11 mouse cellular contexts compared by ENCODE assay signal in the genomic region with DNA sequence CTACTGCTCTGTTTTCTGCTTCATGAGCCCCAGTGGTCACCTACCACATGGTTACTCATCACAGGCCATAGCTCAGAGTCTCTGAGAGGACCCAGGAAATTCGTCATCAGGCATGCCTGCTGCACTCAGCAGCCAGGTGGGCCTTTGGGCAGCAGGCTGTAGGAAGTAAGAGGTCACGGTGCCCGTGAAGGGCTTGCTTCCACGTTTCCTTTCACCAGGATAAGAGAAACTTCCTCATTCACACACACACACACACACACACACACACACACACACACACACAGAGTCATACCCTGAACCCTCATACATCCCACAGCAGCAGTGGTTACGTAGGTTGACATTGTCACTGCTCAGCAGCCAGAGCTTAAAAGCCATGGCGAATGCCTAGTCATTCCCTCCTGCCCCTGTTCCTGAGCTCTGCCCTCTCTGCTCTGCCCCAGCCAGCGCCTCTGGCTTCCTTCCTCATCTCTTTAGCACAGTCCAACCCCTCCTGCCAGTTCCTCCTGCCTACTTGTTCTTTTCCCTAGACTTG. TPM values are rescaled to one million over a fixed set of nuclear protein-coding genes. Genes with fewer than 3 reads are reported as not detected.
A peak's percentile ranks its signal among the peaks of the same experiment; 100 is the strongest.
DNase-seq lines count a peak whose midpoint lies in the region; ATAC-seq and TF ChIP-seq lines count a peak whose summit lies in the region.
"Had no signal": no experiment of that assay in that cellular context is flagged by ENCODE, and none has a peak within 500 bp of the region (broad histone marks: within the 10 kb centered on the region; RNA-seq: fewer than 3 reads in every experiment).

No protein-coding gene starts in this region.

- no peak for TF ChIP-seq CTCF in Patski (IDR thresholded peaks at IDR 0.05)
- TF ChIP-seq CTCF in liver, postnatal 0 days (IDR thresholded peaks at IDR 0.05; ENCODE audit: low read depth) = no peak

- peaks cover 4% of the 10 kb centered on the region for H3K4me1 ChIP-seq in liver, postnatal 0 days (ENCODE audit: insufficient read depth)

- H3K9ac ChIP-seq in liver, postnatal 0 days (replicated peaks) = no peak overlapping the region

- DNase-seq in heart, adult 8-10 months (ENCODE audit: low spot score) = peak; percentile 54
- DNase-seq in heart, postnatal 4 days = no peak
- DNase-seq in 3134 (ENCODE audit: extremely low read depth, insufficient read length, low spot score) (peak; percentile 46), Patski (ENCODE audit: low read depth, low spot score) (no peak)
- peak; percentile 34 for DNase-seq in liver, postnatal 0 days
- no peak for DNase-seq in layer of hippocampus, postnatal 25 days (ENCODE audit: extremely low spot score in 1 of 2, low spot score in 1 of 2)
- DNase-seq in ovary, adult 18-20 months (ENCODE audit: low spot score) = no peak
- DNase-seq: adrenal gland, postnatal 14 days; heart, postnatal 14 days had no signal

- H3K4me2 ChIP-seq in liver, postnatal 0 days (ENCODE audit: low read depth, low read length) = no peak overlapping the region

- peak; percentile 78 for ATAC-seq in Patski
- ATAC-seq in liver, postnatal 0 days = peak; percentile 79
- no peak for ATAC-seq in cerebellum, adult (ENCODE audit: insufficient number of reproducible peaks, low FRiP score, low TSS enrichment)
- ATAC-seq: forebrain, embryonic 14.5 days had no signal

- CTCF ChIA-PET in Patski (lab: Charles Lee) = interaction anchor here (1.0 to 1.4 kb wide), 3 partner anchors 12 to 26 kb away, joined by 3 to 4 read pairs (median 4); no protein-coding TSS in a partner anchor

- no peaks in the 10 kb centered on the region for H3K36me3 ChIP-seq in liver, postnatal 0 days (replicated peaks; ENCODE audit: insufficient read depth, low read length)

- H3K4me3 ChIP-seq in liver, postnatal 0 days (ENCODE audit: low read depth, low read length) = no peak overlapping the region

- TF ChIP-seq EP300 in liver, postnatal 0 days (IDR thresholded peaks at IDR 0.05; ENCODE audit: low read depth) = no peak

- peak overlapping the region; percentile 71 for H3K27ac ChIP-seq in liver, postnatal 0 days (ENCODE audit: low read depth)

- 33% methylated on average over 7 of the region's 7 CpGs for WGBS in liver, postnatal 0 days (ENCODE audit: insufficient replicate concordance)

- POLR2A ChIA-PET in Patski (lab: Charles Lee) = interaction anchor here (1.0 kb wide), 1 partner anchor 16 kb away, joined by 4 read pairs; no protein-coding TSS in a partner anchor

- H3K9me3 ChIP-seq in liver, postnatal 0 days (ENCODE audit: low read length) = no peaks in the 10 kb centered on the region

- no peaks in the 10 kb centered on the region for H3K27me3 ChIP-seq in Patski
- H3K27me3 ChIP-seq in liver, postnatal 0 days (ENCODE audit: insufficient read depth, low read length) = no peaks in the 10 kb centered on the region

- in situ Hi-C loops in Patski (cut with MboI; ENCODE audit: low pct_unique_long_range_greater_than_20kb) = loop anchor here (10.0 kb wide), 1 partner anchor 915 kb away; no protein-coding TSS in a partner anchor

RNA-seq across cellular contexts. Expression of a gene that starts 17.6 kb away (rescaled TPM):
- 10 to 100 TPM; 26.4 to 31.4 (median 29.1) TPM for total RNA-seq in heart, adult 8-10 months (2022)
- total RNA-seq in heart, postnatal 4 days (2021) = 10 to 100 TPM; 12.8 to 13.4 TPM
- polyA plus RNA-seq in Patski (2021) = 9.3 TPM
- polyA plus RNA-seq in liver, postnatal 0 days (2015; fragmentation: Nextera tagmentation; extraction: Ambion mirVana) = 1.8 and 1.9 TPM in 2 replicates
- total RNA-seq in layer of hippocampus, postnatal 25 days (2021) = 10 to 100 TPM; 45.8 to 52.8 TPM

Comparison
In these comparisons a context has a peak if more than half of its experiments do, and no peak if none do; other contexts are left out.
1. DNase-seq: peak in heart, adult 8-10 months (single experiment), 3134 (single experiment) and liver, postnatal 0 days (single experiment); none in heart, postnatal 4 days (single experiment), Patski (single experiment), layer of hippocampus, postnatal 25 days (0 of 2) and ovary, adult 18-20 months (single experiment).